Mouse (Mus musculus): ENCODE measurements at regions not wholly inside any gene's neighbourhood (a gene's known extent, or its start where the extent isn't known, plus 50 kb on each side); places are given as distances from the start of the nearest gene placed in this dataset.

DNA sequence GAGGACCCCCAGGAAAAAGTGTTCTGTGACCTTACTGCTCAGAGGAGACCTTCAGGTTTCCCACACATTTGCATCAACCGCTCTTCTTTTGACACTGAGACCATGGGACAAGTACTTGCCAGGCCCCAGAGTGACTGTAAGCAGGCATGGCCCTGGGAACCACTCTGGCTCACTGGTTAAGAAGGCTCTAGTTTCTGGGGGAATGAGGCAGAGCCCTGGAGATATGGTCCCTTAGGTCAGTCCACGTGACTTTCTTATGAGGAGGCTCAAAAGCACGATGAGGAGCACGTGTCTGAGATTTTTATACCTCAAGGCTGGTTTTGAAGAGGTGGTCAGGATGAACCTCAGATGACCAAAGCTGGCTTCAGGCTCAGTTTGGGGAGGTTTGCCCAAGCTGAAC, 72.1 kb upstream of the Ppara start:
- Histone ChIP-seq H3K27me3 (peaks cover 84% of the 10 kb centered on the region), H3K36me3 (no peaks in the 10 kb centered on the region), H3K4me2 (replicated peaks) (no peak overlapping the region), H3K4me1 (peaks cover 7% of the 10 kb centered on the region), H3K27ac (replicated peaks) (no peak overlapping the region), H3K4me3 (no peak overlapping the region), H3K9ac (replicated peaks) (no peak overlapping the region), H3K9me3 (no peaks in the 10 kb centered on the region)
- ATAC-seq (ENCODE audit: low FRiP score, low read depth) = no peak
- WGBS = 76% methylated on average over 4 of the region's 4 CpGs

DNA sequence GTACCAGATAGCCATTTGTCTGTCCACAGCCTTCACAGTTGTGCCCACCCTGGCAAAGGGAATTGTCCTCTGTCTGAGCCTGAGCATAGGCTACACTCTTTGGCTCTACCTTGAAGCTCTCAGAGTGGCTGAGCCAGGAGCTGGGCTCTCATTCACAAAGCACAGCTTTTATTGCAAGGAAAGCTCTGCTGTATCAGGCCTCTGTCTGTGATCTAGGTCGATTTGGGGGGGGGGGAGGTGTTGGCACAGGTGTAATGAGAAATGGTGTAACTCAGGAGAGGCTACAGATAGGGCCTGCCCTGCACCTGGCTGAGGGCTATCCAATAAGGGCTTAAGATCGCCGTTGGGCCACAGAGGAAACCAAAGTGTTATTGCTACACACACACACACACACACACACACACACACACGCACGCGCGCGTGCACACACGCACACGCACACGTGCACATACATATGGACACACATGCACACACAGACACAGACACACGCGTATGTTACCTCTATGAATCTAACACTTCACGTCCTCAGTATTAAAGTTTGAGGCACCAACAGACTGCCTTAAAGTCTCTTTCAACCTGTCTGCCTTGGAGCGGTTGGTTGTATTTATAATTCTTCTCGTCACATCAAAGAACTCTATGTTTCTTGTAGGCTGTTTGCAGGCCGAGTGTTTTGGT, 70.9 kb upstream of the Ppara start:
- Histone ChIP-seq H3K9me3 (no peaks in the 10 kb centered on the region), H3K27ac (replicated peaks) (no peak overlapping the region), H3K4me2 (replicated peaks) (no peak overlapping the region), H3K4me1 (peaks cover 7% of the 10 kb centered on the region), H3K9ac (replicated peaks) (no peak overlapping the region), H3K36me3 (no peaks in the 10 kb centered on the region), H3K27me3 (peaks cover 82% of the 10 kb centered on the region), H3K4me3 (no peak overlapping the region)
- no peak for ATAC-seq (ENCODE audit: low FRiP score, low read depth)
- WGBS = 88% methylated on average over 17 of the region's 17 CpGs

DNA sequence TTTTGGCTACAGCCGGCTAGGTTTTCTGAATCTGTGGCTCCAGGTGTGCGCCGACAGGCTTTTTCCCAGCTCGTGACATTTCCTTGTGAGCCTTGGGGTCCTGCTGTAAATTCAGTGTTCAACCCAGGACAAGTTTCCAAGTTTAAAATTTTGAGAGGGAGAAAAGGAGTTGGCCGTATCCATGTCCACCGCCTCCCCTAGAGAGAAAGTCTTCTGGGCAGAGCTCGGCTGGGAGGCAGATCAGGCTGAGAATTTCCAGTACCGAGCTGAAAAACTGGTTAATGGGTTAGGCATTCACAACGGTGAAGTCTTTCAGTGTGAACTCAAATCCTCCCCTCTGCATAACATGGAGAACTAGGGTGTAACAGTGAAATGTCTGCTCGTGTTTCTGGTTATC, 70.4 kb upstream of the Ppara start:
- Histone ChIP-seq H3K27me3 (peaks cover 82% of the 10 kb centered on the region), H3K27ac (replicated peaks) (no peak overlapping the region), H3K9ac (replicated peaks) (no peak overlapping the region), H3K4me1 (peaks cover 7% of the 10 kb centered on the region), H3K36me3 (no peaks in the 10 kb centered on the region), H3K4me3 (no peak overlapping the region), H3K4me2 (replicated peaks) (no peak overlapping the region), H3K9me3 (no peaks in the 10 kb centered on the region)
- 79% methylated on average over 10 of the region's 10 CpGs for WGBS
- no peak for ATAC-seq (ENCODE audit: low FRiP score, low read depth)

DNA sequence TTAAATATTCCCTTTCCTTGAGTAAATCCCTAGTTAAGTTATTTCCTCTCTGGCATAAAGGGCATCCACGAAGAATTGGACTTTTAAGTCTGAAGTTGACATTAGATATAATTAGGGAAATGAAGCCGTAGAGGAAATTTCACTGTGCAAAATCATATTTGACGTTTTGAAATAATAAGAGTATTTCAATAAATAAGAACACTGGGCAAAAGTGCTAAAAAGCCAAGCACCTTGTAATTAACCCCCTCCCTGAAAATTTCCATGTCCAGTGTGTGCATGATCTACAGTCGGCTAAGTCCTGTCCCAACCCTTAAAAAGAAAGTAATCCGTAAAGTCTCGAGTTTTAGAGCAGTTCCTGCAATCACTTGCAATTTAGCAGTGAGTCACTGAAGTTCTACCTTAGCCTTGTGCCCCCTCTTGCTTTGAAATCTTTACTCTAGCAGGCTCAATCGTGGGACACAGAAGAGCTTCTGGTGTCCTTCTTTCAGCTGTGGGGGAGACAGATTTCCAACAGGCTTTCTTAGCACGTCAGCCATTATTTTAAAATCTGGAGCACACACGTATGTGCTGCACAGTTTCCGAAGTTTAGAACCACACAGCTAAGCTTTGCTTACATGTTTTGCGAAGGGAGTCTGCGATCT, 69.5 kb upstream of the Ppara start:
- 75% methylated on average over 12 of the region's 12 CpGs for WGBS
- ATAC-seq (ENCODE audit: low FRiP score, low read depth) = no peak
- H3K9me3 ChIP-seq = no peaks in the 10 kb centered on the region
- H3K9ac ChIP-seq (replicated peaks) = no peak overlapping the region
- no peak overlapping the region for H3K4me3 ChIP-seq
- H3K4me1 ChIP-seq = peaks cover 15% of the 10 kb centered on the region
- H3K36me3 ChIP-seq = no peaks in the 10 kb centered on the region
- H3K27ac ChIP-seq (replicated peaks) = no peak overlapping the region
- H3K4me2 ChIP-seq (replicated peaks) = no peak overlapping the region
- peaks cover 84% of the 10 kb centered on the region for H3K27me3 ChIP-seq

DNA sequence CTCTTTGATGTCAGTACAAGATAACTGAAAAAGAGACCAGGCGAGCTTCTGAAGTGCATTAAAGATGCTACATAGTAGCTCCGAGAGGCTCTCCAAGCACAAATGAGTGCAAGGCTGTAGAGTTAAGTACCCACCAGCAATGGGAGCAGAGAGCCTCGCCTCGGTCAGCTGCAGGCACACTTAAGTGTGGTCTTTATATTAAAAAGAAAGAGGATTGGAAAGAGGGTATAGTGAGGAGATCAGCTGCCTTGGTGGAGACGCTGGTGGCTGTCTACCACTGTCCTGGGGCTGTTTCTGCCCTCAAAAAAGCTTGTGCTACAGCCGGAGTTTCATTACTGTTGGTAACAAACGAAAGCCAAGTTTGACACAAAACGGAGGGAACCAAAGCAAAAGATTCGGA, 68.3 kb upstream of the Ppara start:
- Histone ChIP-seq H3K27me3 (peaks cover 84% of the 10 kb centered on the region), H3K9ac (replicated peaks) (no peak overlapping the region), H3K4me2 (replicated peaks) (no peak overlapping the region), H3K9me3 (no peaks in the 10 kb centered on the region), H3K36me3 (no peaks in the 10 kb centered on the region), H3K4me3 (no peak overlapping the region), H3K4me1 (peaks cover 11% of the 10 kb centered on the region), H3K27ac (replicated peaks) (no peak overlapping the region)
- 62% methylated on average over 9 of the region's 9 CpGs for WGBS
- no peak for ATAC-seq (ENCODE audit: low FRiP score, low read depth)

DNA sequence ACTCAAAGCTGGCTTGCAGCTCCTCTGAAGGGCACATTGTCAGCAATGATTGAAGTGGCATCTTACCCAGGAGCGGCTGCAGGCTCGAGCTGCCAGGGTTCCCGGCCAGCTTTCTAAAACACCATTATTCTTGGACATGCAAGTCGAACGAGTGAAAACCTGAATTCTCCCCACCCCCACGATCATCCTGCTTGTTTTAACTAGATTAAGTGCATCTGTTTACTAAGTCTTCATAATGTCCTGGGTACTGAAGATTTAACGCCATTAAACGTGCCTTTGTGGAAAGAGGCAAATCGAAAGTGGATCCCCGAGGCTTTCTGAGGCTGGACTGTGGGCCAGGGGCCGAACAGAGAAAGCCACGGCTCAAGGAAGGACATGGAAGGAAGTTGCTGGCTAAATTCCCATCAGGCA, 67.4 kb upstream of the Ppara start:
- 45% methylated on average over 12 of the region's 12 CpGs for WGBS
- H3K27ac ChIP-seq (replicated peaks) = no peak overlapping the region
- H3K4me2 ChIP-seq (replicated peaks) = no peak overlapping the region
- H3K9ac ChIP-seq (replicated peaks) = no peak overlapping the region
- no peak for ATAC-seq (ENCODE audit: low FRiP score, low read depth)
- no peaks in the 10 kb centered on the region for H3K9me3 ChIP-seq
- peaks cover 13% of the 10 kb centered on the region for H3K4me1 ChIP-seq
- no peak overlapping the region for H3K4me3 ChIP-seq
- H3K27me3 ChIP-seq = peaks cover 84% of the 10 kb centered on the region
- no peaks in the 10 kb centered on the region for H3K36me3 ChIP-seq

DNA sequence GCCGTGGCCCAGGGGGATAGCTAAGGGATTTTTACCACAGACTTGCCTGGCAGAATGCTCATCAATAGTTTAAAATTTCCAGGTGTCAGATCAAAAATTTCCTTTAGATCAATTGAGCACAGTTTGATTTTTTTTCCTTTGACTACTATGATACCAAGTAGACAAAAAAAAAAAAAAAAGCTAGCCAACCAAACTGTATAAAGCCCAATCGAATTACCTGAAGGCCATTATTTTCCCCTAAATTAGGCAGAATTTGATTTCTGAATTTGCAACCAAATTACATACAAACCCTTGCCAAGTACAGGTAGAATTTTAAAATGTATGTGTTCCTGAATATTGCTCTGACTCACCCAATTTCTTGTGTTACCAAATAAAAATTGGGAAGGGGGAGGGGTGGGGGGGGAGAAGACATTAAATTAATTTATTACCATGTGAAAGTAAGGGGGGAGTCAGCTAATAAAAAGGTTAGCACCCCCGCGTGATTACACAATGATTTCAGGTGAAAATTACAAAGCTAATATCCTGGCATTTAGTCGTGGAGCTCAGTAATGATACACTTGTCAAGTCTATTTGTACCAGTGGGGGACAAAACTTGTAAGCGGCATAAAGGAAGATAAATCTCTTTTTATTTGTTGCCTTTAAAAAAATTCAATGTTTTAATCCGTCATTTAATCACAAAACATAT, 66.7 kb upstream of the Ppara start:
- no peak overlapping the region for H3K4me3 ChIP-seq
- H3K4me2 ChIP-seq (replicated peaks) = no peak overlapping the region
- no peaks in the 10 kb centered on the region for H3K9me3 ChIP-seq
- no peaks in the 10 kb centered on the region for H3K36me3 ChIP-seq
- peaks cover 84% of the 10 kb centered on the region for H3K27me3 ChIP-seq
- ATAC-seq (ENCODE audit: low FRiP score, low read depth) = no peak
- H3K4me1 ChIP-seq = peaks cover 13% of the 10 kb centered on the region
- no peak overlapping the region for H3K27ac ChIP-seq (replicated peaks)
- H3K9ac ChIP-seq (replicated peaks) = no peak overlapping the region
- WGBS = 74% methylated on average over 7 of the region's 7 CpGs

DNA sequence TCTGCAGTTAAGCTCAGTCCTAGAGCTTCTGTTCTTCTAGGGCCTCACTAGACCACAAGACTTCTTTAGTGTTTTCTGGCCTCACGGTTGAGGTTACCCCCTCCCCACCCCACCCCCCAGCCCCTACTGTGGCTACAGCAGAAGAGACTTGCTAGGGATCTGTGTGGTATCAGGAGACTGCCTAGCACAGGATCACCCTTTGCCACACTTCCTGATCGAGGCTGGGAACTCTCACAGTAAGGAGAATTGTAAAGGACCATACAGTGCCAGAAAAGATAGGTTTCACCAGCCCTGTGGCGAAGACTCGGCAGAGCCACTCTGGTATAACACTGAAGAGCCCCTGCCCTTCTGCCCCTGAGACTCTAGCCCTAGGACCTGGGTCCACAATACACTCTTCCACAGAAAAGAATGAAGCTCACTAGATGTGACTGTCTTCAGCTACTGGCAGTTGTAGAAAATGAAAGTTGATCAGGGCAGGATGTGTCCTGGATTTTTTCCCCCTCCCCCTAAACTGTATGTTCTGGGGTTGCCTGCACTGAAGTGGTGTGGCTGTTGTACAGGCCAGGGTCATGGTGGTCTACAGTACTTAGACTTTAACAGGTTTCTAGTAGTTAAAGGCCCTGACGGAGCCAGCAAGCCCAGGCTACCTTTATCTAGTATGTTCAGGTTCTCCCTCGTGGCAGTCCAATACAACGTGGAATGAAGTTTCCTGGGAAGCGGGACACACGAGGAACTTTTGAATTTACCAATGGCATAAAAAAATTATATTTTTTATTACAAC, 65.7 kb upstream of the Ppara start:
- Histone ChIP-seq H3K4me3 (no peak overlapping the region), H3K9ac (replicated peaks) (no peak overlapping the region), H3K27me3 (peaks cover 83% of the 10 kb centered on the region), H3K4me2 (replicated peaks) (no peak overlapping the region), H3K36me3 (no peaks in the 10 kb centered on the region), H3K27ac (replicated peaks) (no peak overlapping the region), H3K9me3 (no peaks in the 10 kb centered on the region), H3K4me1 (peaks cover 13% of the 10 kb centered on the region)
- 57% methylated on average over 9 of the region's 9 CpGs for WGBS
- no peak for ATAC-seq (ENCODE audit: low FRiP score, low read depth)

DNA sequence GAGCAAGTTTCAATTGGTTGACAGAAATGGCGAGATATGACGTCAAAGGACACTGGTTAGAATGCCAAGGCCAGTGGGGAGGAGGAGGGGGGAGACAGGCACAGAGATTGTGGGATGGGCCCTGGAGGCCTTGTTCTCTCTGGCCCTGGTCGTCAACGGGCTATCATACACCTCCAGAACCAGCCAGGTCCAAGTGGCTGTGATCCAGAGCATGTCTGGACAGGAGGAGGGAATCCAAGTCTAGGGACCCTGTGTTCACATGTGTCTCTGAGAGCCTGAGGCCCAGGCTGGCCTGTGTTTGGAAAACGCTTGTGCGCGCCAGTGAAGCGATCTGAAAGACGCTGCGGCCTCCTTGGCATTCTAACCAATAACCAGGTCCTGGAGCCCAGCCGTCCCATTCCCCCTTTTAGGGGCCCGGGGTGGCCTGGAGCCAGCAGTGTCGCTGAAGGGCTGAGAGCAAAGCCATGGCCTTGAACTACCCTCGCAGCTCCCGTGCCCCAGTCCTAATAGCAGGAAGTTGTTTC, 65.1 kb upstream of the Ppara start:
- peaks cover 84% of the 10 kb centered on the region for H3K27me3 ChIP-seq
- H3K4me3 ChIP-seq = peak overlapping the region; percentile 69
- H3K27ac ChIP-seq (replicated peaks) = peak overlapping the region; percentile 89
- peaks cover 13% of the 10 kb centered on the region for H3K4me1 ChIP-seq
- peak overlapping the region; percentile 84 for H3K9ac ChIP-seq (replicated peaks)
- WGBS = 28% methylated on average over 15 of the region's 15 CpGs
- peak overlapping the region; percentile 81 for H3K4me2 ChIP-seq (replicated peaks)
- no peaks in the 10 kb centered on the region for H3K9me3 ChIP-seq
- H3K36me3 ChIP-seq = no peaks in the 10 kb centered on the region
- 0 out of 2 replicates have a peak, but pooled peaks have one; percentile 16 for ATAC-seq (ENCODE audit: low FRiP score, low read depth)

DNA sequence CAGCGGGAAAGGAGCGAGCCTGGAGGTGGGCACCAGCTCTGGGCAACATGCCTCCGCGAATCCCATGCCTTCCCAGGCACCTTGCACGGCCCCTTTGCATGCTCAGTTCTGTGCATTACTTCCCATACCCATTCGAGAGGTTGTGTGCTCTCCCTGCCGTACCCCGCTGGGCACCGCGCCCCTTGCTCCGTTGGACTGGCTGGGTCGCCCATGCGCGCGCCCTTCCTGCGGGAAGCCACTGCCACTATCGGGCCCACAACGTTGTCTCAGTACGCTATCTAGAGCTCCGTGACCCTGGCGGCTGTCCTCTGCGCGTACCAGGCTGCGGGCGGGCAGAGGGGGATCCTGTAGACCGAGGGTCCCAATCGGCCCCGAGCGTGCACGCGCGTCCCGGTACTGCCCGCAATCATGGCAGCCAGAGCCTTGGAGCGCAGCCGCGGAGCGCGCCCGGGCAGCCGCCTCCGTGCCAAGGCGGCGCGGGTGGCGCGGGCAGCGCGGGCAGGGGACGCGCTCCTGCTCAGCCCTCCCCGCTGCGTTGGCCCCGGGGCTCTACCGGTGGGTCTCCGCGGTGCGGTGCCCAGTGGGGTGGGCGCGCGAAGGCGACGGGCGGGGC, 64.5 kb upstream of the Ppara start:
- Histone ChIP-seq H3K9ac (replicated peaks) (peak overlapping the region; percentile 84), H3K4me3 (peak overlapping the region; percentile 69), H3K27ac (replicated peaks) (peak overlapping the region; percentile 89), H3K4me1 (peaks cover 13% of the 10 kb centered on the region), H3K9me3 (no peaks in the 10 kb centered on the region), H3K4me2 (replicated peaks) (peak overlapping the region; percentile 81), H3K27me3 (peaks cover 88% of the 10 kb centered on the region), H3K36me3 (no peaks in the 10 kb centered on the region)
- peak; percentile 68 for ATAC-seq (ENCODE audit: low FRiP score, low read depth)
- WGBS = 3% methylated on average over 38 of the region's 64 CpGs
